Comparison of ENCODE assay signal across 23 mouse cellular contexts in the genomic region with DNA sequence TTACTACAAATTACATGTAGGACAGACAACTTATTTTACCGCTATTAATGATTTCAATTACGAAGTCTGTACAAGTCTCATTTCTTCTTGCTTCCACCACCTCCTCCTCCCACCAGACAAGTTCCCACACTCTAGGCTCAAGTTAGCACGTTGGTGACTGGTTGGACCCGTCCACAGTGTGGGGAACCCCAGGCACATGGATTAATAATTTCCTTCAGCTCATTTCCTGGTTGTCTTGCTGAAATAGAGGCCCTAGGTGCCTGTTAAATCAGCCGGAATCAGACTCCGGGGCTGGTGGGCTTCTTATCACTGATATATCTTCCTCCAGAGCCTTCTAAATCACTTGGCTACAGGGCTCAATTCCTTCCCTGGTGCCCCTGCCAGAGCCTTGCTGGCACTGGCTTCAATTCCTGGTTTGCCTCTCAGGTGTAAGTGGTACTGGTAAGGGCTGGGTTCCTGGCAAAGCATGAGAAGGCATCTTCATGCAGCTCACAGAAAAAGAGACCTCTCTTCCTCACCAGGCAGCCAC. TPM values are rescaled to one million over a fixed set of nuclear protein-coding genes. Genes with fewer than 3 reads are reported as not detected.
"Had no signal": no experiment of that assay in that cellular context is flagged by ENCODE, and none has a peak within 500 bp of the region (broad histone marks: within the 10 kb centered on the region; RNA-seq: fewer than 3 reads in every experiment).

No protein-coding gene starts in this region.

- H3K4me3 ChIP-seq: gastrocnemius, adult 2 months; heart, embryonic 12.5 days; hindbrain, embryonic 10.5 days; hindbrain, embryonic 12.5 days; layer of hippocampus, adult 2 months; left cerebral cortex, adult 2 months; limb, embryonic 13.5 days; limb, embryonic 15.5 days; liver, embryonic 12.5 days had no signal

- H3K36me3 ChIP-seq: heart, embryonic 12.5 days; hindbrain, embryonic 10.5 days; hindbrain, embryonic 12.5 days; limb, embryonic 13.5 days; limb, embryonic 15.5 days; liver, embryonic 12.5 days had no signal

- H3K4me2 ChIP-seq: heart, embryonic 12.5 days; hindbrain, embryonic 12.5 days; hindbrain, embryonic 14.5 days; limb, embryonic 13.5 days; limb, embryonic 15.5 days; liver, embryonic 12.5 days had no signal

- ATAC-seq: forebrain, embryonic 16.5 days; hindbrain, embryonic 16.5 days; inflammation-experienced regulatory T-cells, adult 6 months; intestine, postnatal 0 days; liver, embryonic 12.5 days had no signal

- H3K27ac ChIP-seq: gastrocnemius, adult 2 months; hindbrain, embryonic 10.5 days; hindbrain, embryonic 12.5 days; hindbrain, embryonic 14.5 days; layer of hippocampus, adult 2 months; left cerebral cortex, adult 2 months; limb, embryonic 13.5 days; limb, embryonic 15.5 days; liver, embryonic 12.5 days; liver, embryonic 14.5 days had no signal

- H3K27me3 ChIP-seq: heart, embryonic 12.5 days; hindbrain, embryonic 12.5 days; limb, embryonic 15.5 days; liver, embryonic 12.5 days had no signal

- H3K4me1 ChIP-seq: heart, embryonic 12.5 days; hindbrain, embryonic 10.5 days; hindbrain, embryonic 12.5 days; limb, embryonic 15.5 days; liver, embryonic 12.5 days had no signal

- H3K9me3 ChIP-seq: heart, embryonic 12.5 days; hindbrain, embryonic 10.5 days; hindbrain, embryonic 12.5 days; limb, embryonic 13.5 days; limb, embryonic 15.5 days; liver, embryonic 12.5 days had no signal

- DNase-seq: gastrocnemius, adult 2 months; gastrocnemius, postnatal 10 days; gastrocnemius, postnatal 25 days; heart, postnatal 10 days; heart, postnatal 4 days; kidney, adult 18-20 months; kidney, adult 9 months; kidney, postnatal 10 days; kidney, postnatal 25 days had no signal

- H3K9ac ChIP-seq: heart, embryonic 12.5 days; hindbrain, embryonic 12.5 days; hindbrain, embryonic 14.5 days; limb, embryonic 13.5 days; limb, embryonic 15.5 days; liver, embryonic 12.5 days; liver, embryonic 14.5 days had no signal

RNA-seq across cellular contexts. Expression of a gene that starts 53.2 kb away (rescaled TPM):
- polyA plus RNA-seq: inflammation-experienced regulatory T-cells, adult 6 months had no signal
